Mouse (Mus musculus) neural tube, embryonic 12.5 days (tissue): ENCODE measurements around the gene Ssh3. TPM values are rescaled to one million over a fixed set of nuclear protein-coding genes. Genes with fewer than 3 reads are reported as not detected.

Source experiments
- ATAC-seq: fragments of 200-750 bp; cut with Nextera tagmentation; 2 replicates; pipeline ENCODE4 v1.8.0; 2017; ENCODE audit warnings: low read depth, mild to moderate bottlenecking, moderate TSS enrichment, moderate library complexity; ENCODE audit not compliant: low FRiP score
- H3K27ac ChIP-seq: fragments of 300-500 bp; sonication (generic); 2 replicates; pipeline ENCODE4 v1.5.1; 2016
- H3K27me3 ChIP-seq: fragments of 300-500 bp; sonication (generic); replicated peaks from 2 replicates; pipeline ENCODE4 v1.6.1; 2016; ENCODE audit warnings: mild to moderate bottlenecking
- H3K36me3 ChIP-seq: fragments of 300-500 bp; sonication (generic); 2 replicates; pipeline ENCODE4 v1.6.1; 2016; ENCODE audit warnings: mild to moderate bottlenecking
- H3K4me1 ChIP-seq: fragments of 300-500 bp; sonication (generic); 2 replicates; pipeline ENCODE4 v1.6.1; 2016
- H3K4me2 ChIP-seq: fragments of 300-500 bp; sonication (generic); replicated peaks from 2 replicates; pipeline ENCODE4 v1.6.1; 2016; ENCODE audit warnings: mild to moderate bottlenecking
- H3K4me3 ChIP-seq: fragments of 300-500 bp; sonication (generic); 2 replicates; pipeline ENCODE4 v1.5.1; 2016
- H3K9ac ChIP-seq: fragments of 300-500 bp; sonication (generic); 2 replicates; pipeline ENCODE4 v1.6.1; 2016; ENCODE audit warnings: mild to moderate bottlenecking
- H3K9me3 ChIP-seq: fragments of 300-500 bp; sonication (generic); 2 replicates; pipeline ENCODE4 v1.6.1; 2016; ENCODE audit warnings: mild to moderate bottlenecking
- WGBS: fragments of 180-500 bp; shearing (Covaris S2); methylation state at CpG from one replicate; pipeline ENCODE4 v1.1.7; 2016; 5-methylcytosine and 5-hydroxymethylcytosine counted together
- polyA plus RNA-seq: library from polyadenylated mRNA; unstranded; fragments of >200 nt; fragmentation: Nextera tagmentation; extraction: Ambion mirVana; gene quantifications from 2 replicates; pipeline ENCODE4 v1.2.1, GENCODE M21; 2016

Ssh3 gene
- polyA plus RNA-seq = 5.9 and 7.0 TPM in 2 replicates

DNA sequence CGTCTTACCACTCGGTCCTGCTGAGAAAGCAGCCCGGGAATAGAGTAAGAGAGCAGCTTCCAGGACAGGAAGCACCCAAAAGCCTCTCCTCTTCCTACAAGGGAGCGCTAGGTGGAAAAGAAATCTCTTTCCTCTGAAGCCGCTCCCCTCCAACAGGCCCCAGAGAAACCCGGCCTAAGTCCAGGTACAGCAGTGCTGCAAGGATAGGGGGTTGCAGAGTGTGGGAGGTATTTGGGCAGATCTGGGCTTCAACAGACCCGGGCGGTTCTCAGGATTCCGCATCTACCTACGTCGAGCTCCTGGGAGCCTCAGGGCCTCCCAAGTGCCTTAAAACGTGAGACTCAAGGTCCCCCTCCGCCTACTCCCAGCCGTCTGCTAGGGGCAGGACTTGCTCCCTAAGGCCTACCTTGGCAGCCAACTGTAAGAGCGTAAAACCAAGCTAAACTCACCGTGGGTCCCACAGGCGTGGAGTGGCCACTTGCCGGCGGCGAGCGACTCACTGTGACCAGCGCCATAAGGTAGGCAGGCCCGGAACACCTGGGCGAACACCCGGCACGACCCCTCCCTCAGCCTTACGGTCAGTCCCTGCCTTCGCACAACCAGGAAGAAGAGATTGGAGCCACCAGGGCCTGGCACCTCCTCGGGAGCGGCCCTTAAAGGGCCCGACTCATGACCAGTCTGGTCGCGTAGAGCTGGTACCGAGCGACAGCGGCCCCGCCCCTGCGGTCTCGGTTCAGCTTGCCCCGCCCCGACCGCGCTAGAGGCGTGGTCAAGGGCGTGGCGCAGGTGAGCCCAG lies at the start of gene Ssh3:
Ssh3 (minus strand) TSS at position 615 of the 796 bp plus-strand sequence.
- Histone ChIP-seq H3K36me3 (peaks cover 10% of the 10 kb centered on the region), H3K4me3 (peak within 1 kb of the TSS; percentile 24), H3K27me3 (peaks cover 30% of the 10 kb centered on the region), H3K4me1 (peaks cover 7% of the 10 kb centered on the region), H3K9ac (no peak within 1 kb of the TSS), H3K27ac (no peak within 1 kb of the TSS), H3K9me3 (no peaks in the 10 kb centered on the region), H3K4me2 (peak within 1 kb of the TSS; percentile 58)
- WGBS = 6% methylated on average over 46 of the region's 46 CpGs
- ATAC-seq = no peak

DNA sequence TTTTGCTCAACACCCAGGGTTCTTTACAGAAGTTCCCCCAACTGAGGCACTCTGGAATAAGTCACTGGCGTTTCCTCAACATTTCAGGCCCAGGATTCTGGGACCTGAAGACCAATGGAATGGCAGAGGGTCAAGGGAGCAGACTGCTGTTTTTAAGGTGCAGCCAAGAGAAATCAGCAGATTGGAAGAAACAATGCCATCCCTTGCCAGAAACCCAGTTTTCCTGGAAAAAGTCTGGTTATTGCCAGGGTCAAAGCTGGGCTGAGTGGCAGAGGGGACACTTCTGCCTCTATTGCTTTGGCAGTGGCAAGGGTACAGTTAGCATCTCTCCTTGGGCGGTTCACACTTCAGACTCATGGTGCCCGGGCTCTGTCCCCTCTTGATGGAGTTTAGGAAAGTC lies 48.2 kb upstream of the Ssh3 start:
- H3K9me3 ChIP-seq = no peaks in the 10 kb centered on the region
- H3K27ac ChIP-seq = no peak overlapping the region
- H3K36me3 ChIP-seq = peaks cover 71% of the 10 kb centered on the region
- no peak overlapping the region for H3K9ac ChIP-seq
- H3K4me2 ChIP-seq = no peak overlapping the region
- no peak for ATAC-seq
- no peaks in the 10 kb centered on the region for H3K4me1 ChIP-seq
- 95% methylated on average over 3 of the region's 3 CpGs for WGBS
- no peak overlapping the region for H3K4me3 ChIP-seq
- H3K27me3 ChIP-seq = no peaks in the 10 kb centered on the region

DNA sequence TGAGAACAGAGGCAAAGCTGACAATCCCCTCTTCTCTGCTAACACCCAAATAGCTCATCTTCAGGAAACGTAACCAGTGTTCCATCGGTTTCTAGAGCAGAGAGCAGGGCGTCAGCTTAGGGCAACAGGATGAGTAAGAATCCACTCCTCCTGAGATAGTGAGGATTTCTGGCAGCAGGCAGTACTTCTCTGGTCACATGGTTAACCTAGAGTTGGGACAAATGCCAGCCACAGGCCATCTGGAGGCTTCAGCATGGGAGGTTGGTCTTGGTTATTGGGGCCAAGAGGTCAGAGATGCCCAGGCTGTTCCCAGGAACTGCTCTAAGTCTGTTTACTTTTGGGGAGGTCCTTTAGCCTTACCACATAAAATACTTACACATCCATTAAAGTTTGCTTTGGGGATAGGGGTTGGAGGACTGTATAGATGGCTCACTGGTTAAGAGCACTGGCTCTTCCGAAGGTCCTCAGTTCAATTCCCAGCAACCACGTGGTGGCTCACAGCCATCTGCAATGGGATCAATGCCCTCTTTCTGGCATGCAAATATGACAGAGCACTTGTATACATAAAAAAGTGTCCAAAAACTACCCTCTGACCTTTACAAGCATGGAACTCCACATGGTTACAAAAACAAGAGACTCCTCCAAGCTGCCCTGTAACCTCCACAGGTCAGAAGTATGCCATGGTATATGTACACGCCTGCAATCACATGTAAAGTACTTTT lies 46.4 kb upstream of the Ssh3 start:
- Histone ChIP-seq H3K4me2 (no peak overlapping the region), H3K9me3 (no peaks in the 10 kb centered on the region), H3K27ac (no peak overlapping the region), H3K4me3 (no peak overlapping the region), H3K36me3 (peaks cover 55% of the 10 kb centered on the region), H3K9ac (no peak overlapping the region), H3K4me1 (no peaks in the 10 kb centered on the region), H3K27me3 (no peaks in the 10 kb centered on the region)
- 87% methylated on average over 6 of the region's 6 CpGs for WGBS
- no peak for ATAC-seq

DNA sequence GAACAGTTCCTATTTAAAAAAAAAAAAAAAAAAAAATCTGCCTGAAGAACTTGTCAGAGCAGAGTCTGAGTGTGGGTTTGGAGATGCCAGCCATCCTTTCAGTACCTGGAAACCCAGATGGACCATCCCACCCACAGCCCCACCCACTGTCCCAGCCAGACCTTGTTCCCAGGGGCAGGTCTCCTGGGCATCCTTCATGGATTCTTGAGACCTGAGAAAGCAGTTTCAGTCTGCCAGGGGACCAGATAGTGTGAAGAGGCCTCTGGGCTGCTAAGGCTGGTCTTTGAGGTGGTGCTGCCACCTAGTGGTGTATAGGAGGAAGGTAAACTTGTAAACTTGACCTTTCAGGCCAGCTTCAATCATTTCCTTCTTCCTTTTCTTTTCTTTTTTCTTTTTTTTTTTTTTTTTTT lies 40.8 kb upstream of the Ssh3 start:
- no peak for ATAC-seq

DNA sequence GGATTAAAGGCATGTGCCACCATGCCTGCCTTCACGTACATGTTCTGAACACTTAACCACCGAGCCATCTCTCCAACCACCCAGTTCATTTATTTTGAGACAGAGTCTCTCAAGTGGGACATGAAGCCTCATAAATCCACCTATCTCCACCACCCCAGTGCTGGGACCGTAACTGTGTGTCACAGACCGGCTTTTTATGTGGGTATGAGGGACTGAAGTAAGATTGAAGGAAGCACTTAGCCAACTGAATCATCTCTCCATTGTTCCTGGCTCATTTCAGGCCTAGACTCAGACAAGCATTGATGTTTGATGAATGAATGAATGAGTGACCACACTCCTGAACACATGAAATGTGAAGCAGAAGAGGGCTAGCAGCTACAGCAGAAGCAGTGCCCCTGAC lies 40.3 kb upstream of the Ssh3 start:
- H3K9ac ChIP-seq = no peak overlapping the region
- no peaks in the 10 kb centered on the region for H3K27me3 ChIP-seq
- H3K4me1 ChIP-seq = peaks cover 17% of the 10 kb centered on the region
- no peak overlapping the region for H3K27ac ChIP-seq
- peaks cover 10% of the 10 kb centered on the region; the same call in 1 of the 2 replicates for H3K36me3 ChIP-seq
- no peak overlapping the region for H3K4me3 ChIP-seq
- H3K9me3 ChIP-seq = no peaks in the 10 kb centered on the region
- 96% methylated on average over 4 of the region's 4 CpGs for WGBS
- no peak overlapping the region for H3K4me2 ChIP-seq
- ATAC-seq = no peak

More for the DNA sequence above, 40.8 kb upstream of the Ssh3 start:
- Histone ChIP-seq H3K9me3 (no peaks in the 10 kb centered on the region), H3K27me3 (no peaks in the 10 kb centered on the region), H3K36me3 (peaks cover 10% of the 10 kb centered on the region; the same call in 1 of the 2 replicates), H3K9ac (no peak overlapping the region), H3K4me2 (no peak overlapping the region), H3K4me1 (peaks cover 12% of the 10 kb centered on the region), H3K27ac (no peak overlapping the region), H3K4me3 (no peak overlapping the region)

DNA sequence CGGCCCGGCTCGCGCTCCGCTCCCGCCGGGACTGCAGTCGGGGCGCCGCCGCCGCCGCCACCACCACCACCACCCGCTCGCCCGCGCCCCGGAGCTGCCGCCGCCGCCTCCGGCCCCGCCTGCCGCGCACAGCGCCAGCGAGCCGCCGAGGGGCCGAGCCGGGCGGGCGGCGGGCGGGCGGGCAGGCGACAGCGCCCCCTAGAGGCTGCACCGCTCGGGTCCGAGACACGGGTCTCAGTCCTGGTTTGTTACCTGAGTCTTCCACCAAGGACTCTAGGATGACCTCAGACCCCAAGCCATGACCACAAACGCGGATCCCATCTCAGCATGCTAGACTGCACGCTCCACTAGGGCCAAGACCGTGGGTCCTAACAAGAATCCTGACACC lies 37.2 kb upstream of the Ssh3 start, which contains the start of gene Grk2:
Grk2 (minus strand) TSS at position 33 of the 388 bp plus-strand sequence.
- Histone ChIP-seq H3K4me1 (peaks cover 48% of the 10 kb centered on the region), H3K4me3 (peak within 1 kb of the TSS; percentile 93), H3K9ac (peak within 1 kb of the TSS; percentile 89), H3K27ac (peak within 1 kb of the TSS; percentile 64; the same call in 1 of the 2 replicates), H3K27me3 (no peaks in the 10 kb centered on the region), H3K9me3 (no peaks in the 10 kb centered on the region), H3K4me2 (peak within 1 kb of the TSS; percentile 79), H3K36me3 (no peaks in the 10 kb centered on the region)
- under 1% methylated on average over 17 of the region's 46 CpGs for WGBS
- ATAC-seq = peak; percentile 70

DNA sequence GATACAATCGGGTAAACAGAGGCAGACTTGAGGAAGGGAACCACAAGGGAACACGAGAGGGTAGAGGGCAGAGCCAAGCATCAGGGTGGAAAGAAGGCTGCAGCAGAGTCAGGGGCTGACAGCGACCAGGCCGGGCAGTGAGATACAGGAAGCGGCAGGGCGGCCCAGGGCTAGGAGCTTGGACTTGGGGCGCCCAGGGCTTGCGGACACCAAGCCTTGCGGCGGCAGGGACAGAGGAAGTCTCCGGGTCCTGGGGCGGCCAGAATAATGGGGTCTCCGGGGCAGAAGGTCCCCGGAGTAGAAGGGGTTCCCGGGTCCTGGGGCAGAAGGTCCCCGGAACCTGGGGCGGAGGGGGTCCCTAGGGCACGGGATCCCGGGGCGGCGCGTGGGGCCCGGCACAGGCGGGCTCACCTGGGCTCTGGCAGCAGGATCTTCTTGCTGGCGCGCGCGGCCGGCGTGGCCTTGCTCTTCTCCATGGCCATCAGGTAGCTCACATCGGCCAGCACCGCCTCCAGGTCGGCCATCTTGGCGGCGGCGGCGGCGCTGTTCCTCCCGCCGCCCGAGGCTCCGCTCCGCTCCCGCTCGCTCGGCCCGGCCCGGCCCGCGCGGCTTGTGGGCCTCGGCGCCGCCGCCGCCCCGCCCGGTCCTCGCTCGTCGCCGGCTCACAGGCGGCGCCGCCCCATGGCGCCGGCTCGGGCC lies 36.7 kb upstream of the Ssh3 start:
- Histone ChIP-seq H3K36me3 (no peaks in the 10 kb centered on the region), H3K4me2 (peak overlapping the region; percentile 79), H3K27ac (peak overlapping the region; percentile 64; the same call in 1 of the 2 replicates), H3K9me3 (no peaks in the 10 kb centered on the region), H3K4me1 (peaks cover 54% of the 10 kb centered on the region), H3K27me3 (no peaks in the 10 kb centered on the region), H3K4me3 (peak overlapping the region; percentile 93), H3K9ac (peak overlapping the region; percentile 89)
- under 1% methylated on average over 64 of the region's 68 CpGs for WGBS
- ATAC-seq = peak; percentile 70

DNA sequence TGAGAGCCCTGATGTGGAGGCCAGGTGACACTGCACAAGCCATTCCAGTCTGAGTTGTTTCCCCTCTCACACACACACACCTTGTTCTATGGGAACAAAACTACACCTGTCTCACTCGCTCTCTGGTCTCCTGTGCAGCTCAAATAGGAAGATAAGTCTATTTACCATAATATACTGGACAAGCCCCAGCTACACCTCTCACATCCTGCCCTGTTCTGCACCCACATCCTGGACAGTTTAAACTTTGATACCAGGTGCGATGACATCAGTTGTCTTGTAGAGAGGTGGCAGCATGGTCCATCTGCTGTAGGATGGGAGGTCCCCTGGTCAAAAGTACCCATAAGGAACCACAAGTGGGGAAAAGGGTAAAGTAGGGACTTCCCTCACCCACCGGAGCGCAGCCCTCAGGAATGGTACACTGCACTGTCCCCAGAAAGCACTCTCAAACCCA lies 35.9 kb upstream of the Ssh3 start:
- H3K4me3 ChIP-seq = peak overlapping the region; percentile 93
- peak overlapping the region; percentile 79 for H3K4me2 ChIP-seq
- no peaks in the 10 kb centered on the region for H3K27me3 ChIP-seq
- peak overlapping the region; percentile 89 for H3K9ac ChIP-seq
- no peaks in the 10 kb centered on the region for H3K9me3 ChIP-seq
- 62% methylated on average over 4 of the region's 4 CpGs for WGBS
- H3K4me1 ChIP-seq = peaks cover 61% of the 10 kb centered on the region
- ATAC-seq = no peak
- no peak overlapping the region for H3K27ac ChIP-seq
- no peaks in the 10 kb centered on the region for H3K36me3 ChIP-seq

DNA sequence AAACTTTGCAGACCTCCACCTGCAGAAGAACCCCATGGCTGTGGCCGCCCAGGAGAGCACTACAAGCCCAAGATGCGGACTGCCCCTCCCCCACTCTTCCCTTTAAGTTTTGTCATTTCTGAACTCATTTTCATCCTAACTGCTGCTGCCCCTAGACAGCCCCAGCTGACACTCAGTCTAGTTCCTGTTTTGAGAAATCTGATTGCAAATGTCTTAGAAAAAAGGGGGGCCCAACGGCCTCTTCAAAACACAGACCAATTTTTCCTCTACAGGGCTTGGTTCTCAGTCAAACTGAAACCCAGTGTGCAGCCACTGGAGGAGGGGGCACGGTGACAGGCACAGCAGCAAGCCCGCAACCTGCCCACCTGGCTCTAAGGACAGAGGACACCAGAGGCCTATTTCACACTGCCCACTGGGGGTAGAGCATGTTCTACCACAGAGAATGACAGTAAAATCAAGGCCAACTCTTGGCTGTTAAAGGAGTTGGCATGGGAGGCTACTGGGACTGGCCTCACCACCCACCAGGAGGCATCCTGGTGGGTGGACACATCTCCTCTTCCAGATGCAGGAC lies 35.4 kb upstream of the Ssh3 start:
- ATAC-seq = no peak
- peaks cover 63% of the 10 kb centered on the region for H3K4me1 ChIP-seq
- H3K9me3 ChIP-seq = no peaks in the 10 kb centered on the region
- WGBS = 87% methylated on average over 5 of the region's 5 CpGs
- peak overlapping the region; percentile 93; the same call in 1 of the 2 replicates for H3K4me3 ChIP-seq
- no peak overlapping the region for H3K9ac ChIP-seq
- peak overlapping the region; percentile 79 for H3K4me2 ChIP-seq
- H3K27me3 ChIP-seq = no peaks in the 10 kb centered on the region
- no peaks in the 10 kb centered on the region for H3K36me3 ChIP-seq
- H3K27ac ChIP-seq = no peak overlapping the region

DNA sequence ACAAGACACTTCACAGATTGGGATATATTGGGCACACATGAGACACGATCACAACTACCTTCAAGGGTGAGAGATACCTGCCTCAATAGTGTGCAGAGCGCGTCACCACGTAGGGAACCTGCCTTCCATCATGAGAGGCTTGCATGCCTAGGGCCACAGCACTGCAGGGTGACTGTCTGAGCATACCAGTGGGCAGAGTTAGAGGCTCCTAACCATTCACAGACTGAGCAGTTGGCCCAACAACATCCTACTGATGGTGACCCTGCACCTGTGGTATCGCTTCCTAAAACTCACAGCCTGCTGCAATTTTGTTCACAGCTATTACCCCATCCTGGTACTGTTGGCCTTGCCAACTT lies 34.6 kb upstream of the Ssh3 start:
- no peak for ATAC-seq
- H3K27me3 ChIP-seq = no peaks in the 10 kb centered on the region
- no peaks in the 10 kb centered on the region for H3K36me3 ChIP-seq
- peaks cover 63% of the 10 kb centered on the region for H3K4me1 ChIP-seq
- H3K9me3 ChIP-seq = no peaks in the 10 kb centered on the region
- no peak overlapping the region for H3K4me3 ChIP-seq
- peak overlapping the region; percentile 79; the same call in 1 of the 2 replicates for H3K4me2 ChIP-seq
- no peak overlapping the region for H3K27ac ChIP-seq
- 0 out of 2 replicates have a peak overlapping the region, but pooled peaks have one; percentile 30 for H3K9ac ChIP-seq
- WGBS = 94% methylated on average over 5 of the region's 5 CpGs

DNA sequence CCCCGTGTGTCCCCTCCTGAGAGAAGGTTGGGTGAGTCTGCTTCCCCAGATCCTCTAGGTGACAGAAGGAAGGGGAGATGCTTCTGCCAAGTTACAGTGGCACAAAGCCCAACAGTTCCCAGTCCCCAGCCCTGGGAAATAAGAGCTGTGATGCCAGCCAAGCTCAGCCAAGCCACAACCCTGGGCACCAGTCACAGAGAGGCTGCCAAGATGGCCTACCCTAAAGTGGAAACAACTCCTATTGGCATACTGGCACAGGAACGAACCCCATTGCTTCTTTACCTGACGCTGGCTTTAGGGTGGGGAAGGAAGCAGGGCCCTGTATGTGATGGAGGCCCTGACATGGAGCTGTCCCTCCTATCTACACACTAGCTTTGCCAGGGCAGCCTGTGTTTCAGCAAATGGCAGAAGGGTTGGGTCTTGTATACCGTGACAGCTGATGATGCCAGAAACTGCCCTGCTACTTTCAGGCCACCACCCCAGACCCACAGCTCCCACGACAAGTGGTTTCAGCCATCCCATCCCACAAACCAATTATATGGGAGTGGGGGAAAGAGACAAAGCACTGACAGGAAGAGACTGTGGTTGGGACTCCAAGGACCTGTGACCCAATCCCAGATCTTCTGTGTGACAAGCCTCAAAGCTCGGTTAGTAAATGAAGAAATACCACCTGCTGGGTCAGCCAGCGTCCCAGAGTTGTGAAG lies 34.1 kb upstream of the Ssh3 start:
- ATAC-seq = no peak
- Histone ChIP-seq H3K9ac (peak overlapping the region; percentile 30; the same call in 1 of the 2 replicates), H3K27me3 (no peaks in the 10 kb centered on the region), H3K4me2 (peak overlapping the region; percentile 79), H3K4me1 (peaks cover 63% of the 10 kb centered on the region), H3K9me3 (no peaks in the 10 kb centered on the region), H3K4me3 (no peak overlapping the region), H3K27ac (no peak overlapping the region), H3K36me3 (no peaks in the 10 kb centered on the region)
- WGBS = 75% methylated on average over 7 of the region's 7 CpGs
